Mouse (Mus musculus): ENCODE data around the gene Slc5a2. TPM values are rescaled to one million over a fixed set of nuclear protein-coding genes. Genes with fewer than 3 reads are reported as not detected.

Slc5a2 gene
- total RNA-seq (2021), result not detected
- long read RNA-seq, experiment 1, result 0 reads
- long read RNA-seq, experiment 2, result 0 reads

DNA sequence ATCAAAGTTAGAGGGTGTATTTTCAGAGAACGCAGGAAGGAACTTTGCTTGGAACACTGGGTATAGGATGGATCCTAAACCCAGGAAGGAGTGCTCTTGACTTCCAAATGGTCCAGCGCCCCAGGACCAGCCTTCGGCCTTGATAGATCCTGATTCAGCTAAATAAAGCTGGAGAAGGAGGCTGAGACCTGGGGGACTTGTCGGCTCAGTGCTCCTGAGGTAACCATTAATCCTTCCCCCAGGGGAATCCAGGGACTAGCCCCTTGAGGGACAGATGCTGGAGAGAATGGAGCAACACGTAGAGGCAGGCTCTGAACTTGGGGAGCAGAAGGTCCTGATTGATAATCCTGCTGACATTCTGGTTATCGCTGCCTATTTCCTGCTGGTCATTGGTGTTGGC lies at the start of gene Slc5a2:
Gene Slc5a2 (plus strand): TSS at position 247 of the 400 bp plus-strand sequence.
- intact Hi-C loops (cut with DNase I), result no loop called here

DNA sequence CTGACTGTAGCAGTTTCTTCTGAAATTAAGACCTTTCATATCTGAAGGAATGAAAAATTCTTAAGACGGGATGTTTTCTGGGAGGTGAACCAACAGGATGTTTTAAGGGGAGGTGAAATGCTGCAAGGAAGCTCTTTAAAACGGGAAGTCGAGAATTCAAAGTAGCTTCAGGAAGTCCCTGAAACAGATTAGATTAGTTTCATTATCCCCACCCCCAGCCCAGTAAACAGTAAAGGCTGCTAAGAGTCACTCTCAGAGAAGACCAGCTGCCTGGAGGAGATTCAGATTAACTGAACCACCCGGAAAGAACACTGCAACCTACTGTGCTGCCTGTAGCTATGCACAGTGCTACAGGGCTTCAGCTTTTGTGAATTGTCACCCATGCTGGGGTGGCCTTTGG lies 45.5 kb upstream of the Slc5a2 start:
- no peak for DNase-seq
- intact Hi-C loops (cut with DNase I), result no loop called here

More for the DNA sequence above, at the start of gene Slc5a2:
- no peak for DNase-seq

DNA sequence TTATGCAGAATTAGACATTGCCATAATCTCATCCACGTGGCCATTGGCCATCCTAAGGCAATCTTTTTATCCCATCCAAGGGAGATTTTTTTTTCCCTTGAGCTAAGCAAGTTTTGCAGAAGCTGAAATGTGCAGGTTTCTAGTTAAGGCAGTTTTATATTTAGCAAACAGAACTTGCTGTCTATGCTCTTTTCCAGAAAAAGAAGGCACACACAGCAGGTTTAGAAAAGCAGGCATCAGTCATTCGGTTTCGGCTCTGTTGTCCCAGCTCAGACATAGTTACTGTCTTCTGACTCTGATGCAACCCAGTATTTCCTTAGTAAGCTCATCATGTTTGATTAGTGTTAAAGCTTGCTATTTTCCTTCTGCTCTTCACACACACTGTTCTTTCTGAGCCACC lies 44.5 kb upstream of the Slc5a2 start:
- intact Hi-C loops (cut with DNase I), result no loop called here
- no peak for DNase-seq

DNA sequence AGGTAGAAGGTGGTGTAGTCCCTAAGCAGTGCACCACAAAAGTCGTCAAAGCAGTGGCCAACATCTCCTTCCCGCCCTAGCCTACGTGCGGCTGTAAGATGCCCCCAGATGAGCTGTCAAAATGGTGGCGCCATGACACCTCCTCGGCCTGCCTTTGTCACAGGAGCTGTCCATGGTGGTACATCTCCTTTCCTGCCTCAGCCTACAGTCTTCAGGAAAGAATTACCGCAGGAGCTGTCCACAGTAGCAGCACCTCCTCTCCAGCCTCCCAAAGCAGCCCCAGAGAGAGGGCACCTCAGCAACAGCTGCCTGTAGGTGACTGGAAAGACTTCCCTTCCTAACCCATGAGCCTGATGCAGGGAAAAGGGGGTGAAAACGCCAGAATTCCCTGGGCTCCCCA lies 33.7 kb upstream of the Slc5a2 start:
- DNase-seq, result no peak
- intact Hi-C loops (cut with DNase I), result no loop called here

DNA sequence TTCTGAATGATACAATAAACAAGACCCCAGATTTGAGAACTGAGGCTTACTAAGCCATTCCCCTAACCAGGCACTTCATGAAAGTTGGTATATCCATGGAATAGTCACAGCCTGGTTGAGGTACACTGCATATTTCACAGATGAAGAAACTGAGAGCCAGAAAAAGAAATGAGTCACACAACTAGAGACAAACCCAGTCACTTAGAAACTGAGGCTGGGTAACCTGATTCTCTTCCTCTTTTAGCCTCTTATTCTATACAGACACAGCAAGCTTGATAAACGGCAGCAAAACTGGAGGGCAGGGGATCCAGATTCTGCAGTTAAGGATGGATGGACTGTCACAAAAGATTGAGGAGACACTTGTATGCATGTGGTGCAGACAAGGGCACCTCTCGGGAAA lies 30.7 kb upstream of the Slc5a2 start:
- DNase-seq, result no peak
- intact Hi-C loops (cut with DNase I), result no loop called here

DNA sequence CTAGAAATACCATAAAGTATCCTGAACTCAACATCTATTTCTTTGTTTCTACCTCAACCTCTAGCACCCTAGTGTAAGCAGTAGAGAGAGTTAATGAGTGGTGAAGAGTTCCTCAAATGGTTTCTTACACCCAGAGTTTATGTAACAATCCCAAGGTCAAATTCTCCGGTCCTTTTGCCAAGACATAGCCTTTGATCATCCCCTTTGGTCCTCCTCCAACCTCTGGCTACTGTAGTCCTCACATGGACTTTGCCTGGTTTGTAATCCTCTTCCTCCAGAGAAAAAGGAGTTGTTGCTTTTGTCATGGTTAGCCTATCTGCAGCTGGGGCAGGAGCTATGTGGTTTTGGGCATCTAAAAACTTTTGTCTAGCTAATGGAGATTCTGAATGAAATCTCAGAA lies 30.0 kb upstream of the Slc5a2 start:
- intact Hi-C loops (cut with DNase I), result no loop called here
- DNase-seq, result no peak

DNA sequence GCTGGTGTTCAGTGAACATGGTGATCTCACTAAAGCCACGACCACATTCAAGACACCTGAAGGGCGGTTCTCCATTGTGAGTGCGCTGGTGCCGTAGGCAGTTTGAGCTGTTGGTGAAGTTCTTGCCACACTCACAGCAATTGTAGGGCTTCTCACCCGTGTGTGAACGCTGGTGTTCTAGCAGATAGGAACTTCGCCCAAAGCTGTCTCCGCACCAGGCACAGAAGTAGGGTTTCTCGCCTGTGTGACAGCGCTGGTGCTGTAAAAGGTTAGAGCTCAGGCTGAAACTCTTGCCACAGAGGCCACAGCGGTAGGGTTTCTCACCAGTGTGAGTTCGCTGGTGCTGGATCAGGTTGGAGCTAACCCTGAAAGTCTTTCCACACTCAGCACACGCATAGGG lies 29.0 kb upstream of the Slc5a2 start:
- no peak for DNase-seq
- intact Hi-C loops (cut with DNase I), result loop anchor here (2.0 kb wide), 1 partner anchor 108 kb away; no protein-coding TSS in a partner anchor

DNA sequence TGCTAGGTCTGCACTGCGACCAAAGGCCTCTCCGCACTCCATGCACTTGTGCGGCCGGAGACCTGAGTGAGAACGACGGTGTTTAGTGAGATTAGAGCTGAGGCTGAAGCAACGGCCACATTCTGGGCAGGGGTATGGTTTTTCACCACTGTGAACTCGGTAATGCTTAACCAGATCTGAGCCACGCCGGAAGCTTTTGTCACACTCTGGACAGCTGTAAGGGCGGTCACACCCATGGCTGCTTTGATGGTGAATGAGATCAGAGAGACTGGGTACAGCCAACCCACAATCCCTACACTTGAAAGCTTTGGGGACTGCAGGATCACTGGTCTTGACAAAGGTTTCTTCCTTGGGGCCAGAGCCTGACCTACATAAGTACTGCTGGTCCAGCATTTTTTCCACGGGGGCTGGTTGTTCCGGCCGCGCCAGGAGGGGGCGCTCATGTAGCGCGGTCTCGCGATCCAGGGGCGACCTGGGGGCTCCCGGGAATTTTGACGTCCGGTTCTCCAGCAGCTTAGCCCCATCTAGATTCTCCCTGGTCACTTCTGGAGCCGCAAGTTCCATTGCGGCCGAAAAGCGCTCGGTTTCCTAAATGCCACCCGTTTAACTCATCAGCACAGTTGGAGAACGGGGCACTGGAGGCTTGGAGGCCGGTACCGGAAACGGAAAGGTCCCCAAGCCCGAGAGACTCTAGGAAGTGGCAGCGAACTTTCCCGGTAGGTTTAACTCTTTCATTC lies 28.4 kb upstream of the Slc5a2 start, which contains the start of gene Armc5:
Gene Armc5 (plus strand): TSS at position 487 of the 737 bp plus-strand sequence.
- intact Hi-C loops (cut with DNase I), result loop anchor here (2.0 kb wide), 1 partner anchor 108 kb away; no protein-coding TSS in a partner anchor
- DNase-seq, result peak; percentile 90 to 93

DNA sequence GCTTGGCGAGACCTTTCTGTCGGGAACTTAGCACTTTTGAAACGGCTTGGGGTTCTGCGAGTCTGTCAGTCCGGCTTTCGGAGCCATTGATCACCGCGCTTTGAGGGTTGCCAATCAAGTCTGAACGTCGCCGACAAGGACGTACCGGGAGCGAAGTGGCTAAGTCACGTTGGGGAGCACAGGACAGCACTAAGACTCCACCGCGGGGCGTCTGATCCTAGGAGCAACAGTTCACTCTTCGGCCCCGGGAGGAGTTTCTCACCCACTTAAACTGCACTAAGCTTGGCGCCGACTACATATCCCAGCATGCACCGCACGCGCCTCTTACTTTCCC lies 27.9 kb upstream of the Slc5a2 start:
- intact Hi-C loops (cut with DNase I), result loop anchor here (2.0 kb wide), 1 partner anchor 107 kb away; no protein-coding TSS in a partner anchor
- no peak for DNase-seq

DNA sequence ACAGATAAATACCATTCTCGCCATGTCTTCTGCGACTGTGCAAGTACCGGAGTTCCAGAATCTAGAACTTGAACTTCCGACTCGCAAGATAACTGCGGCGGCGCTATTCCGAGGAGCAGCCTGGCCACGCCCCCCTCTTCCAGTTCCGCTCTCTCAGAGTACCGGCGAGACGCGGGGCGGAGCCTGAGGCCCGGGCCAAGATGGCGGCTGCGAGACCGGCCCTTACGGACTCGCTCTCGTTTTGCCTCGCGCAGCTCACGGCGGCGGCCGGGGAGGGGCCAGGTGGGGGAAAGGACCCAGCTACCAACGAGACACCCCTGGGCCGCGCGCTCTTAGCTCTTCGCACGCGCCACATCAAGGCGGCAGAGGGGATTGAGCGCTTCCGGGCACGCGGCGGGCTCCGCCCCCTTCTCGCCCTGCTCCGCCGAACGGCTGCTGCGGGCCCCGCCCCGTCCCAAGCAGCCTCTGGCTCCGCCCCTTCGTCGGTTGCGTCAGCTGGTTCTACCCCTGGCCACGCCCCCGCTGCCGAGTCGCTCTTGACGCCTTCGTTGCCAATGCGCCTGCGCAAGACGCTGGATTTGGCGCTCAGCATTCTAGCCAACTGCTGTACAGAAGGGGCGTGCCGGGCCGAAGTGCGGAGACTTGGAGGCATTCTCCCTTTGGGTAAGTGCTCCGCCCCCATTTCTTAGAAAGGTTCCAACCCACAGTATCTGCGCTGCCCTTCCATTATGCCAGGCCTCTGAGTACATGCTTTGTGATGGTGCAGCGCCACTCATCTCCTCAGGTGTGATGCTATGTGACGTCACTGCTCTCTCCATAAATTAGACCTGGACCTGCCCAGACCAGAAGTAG lies 27.3 kb upstream of the Slc5a2 start, which contains the start of gene 9130023H24Rik:
Gene 9130023H24Rik (minus strand): TSS at position 105 of the 852 bp plus-strand sequence.
- peak; percentile 100 for DNase-seq
- intact Hi-C loops (cut with DNase I), result loop anchor here (2.0 kb wide), 1 partner anchor 107 kb away; no protein-coding TSS in a partner anchor

DNA sequence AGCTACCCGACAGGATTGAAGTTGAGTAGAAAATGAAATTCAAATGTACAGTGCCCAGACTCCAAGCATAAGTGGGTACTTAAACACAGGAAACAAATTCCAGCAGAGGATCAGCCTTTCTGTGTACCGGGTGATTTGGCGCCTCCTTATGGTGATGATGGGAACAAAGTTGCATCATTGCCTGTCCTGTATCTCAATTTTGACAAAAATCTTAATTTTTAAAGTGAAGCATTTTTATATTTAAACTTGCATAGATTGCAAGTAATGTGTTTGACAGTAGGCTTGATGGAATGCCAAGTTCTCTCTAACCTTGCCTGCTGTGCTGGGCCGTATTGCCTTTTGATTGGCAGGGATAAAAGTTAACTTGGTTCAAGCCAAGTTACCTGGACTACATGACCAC lies 26.5 kb upstream of the Slc5a2 start:
- intact Hi-C loops (cut with DNase I), result no loop called here
- no peak for DNase-seq

DNA sequence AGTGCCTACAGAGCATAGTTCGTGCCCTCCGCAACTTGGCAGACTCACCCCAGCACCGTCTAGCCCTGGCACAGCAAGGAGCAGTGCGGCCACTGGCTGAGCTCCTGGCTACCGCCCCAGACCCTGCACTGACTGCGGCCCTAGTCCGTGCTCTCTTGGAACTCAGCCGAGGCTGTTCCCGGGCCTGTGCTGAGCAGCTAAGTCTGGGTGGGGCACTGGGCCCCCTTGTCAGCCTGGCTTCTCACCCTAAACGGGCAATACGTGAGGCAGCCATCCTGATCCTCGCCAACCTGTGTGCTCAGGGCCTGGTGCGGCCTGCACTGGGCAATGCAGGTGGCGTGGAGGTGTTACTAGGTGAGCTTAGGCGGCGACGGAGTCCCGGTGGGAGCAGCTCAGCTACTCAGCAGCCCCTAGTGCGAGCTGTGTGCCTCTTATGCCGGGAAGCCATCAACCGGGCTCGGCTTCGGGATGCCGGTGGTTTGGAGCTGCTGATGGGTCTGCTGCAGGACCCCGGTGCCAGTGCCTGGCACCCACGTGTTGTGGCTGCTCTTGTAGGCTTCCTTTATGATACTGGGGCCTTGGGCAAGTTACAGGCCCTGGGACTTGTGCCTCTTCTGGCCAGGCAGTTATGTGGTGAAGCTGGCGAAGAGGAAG lies 25.2 kb upstream of the Slc5a2 start:
- DNase-seq, result no peak

DNA sequence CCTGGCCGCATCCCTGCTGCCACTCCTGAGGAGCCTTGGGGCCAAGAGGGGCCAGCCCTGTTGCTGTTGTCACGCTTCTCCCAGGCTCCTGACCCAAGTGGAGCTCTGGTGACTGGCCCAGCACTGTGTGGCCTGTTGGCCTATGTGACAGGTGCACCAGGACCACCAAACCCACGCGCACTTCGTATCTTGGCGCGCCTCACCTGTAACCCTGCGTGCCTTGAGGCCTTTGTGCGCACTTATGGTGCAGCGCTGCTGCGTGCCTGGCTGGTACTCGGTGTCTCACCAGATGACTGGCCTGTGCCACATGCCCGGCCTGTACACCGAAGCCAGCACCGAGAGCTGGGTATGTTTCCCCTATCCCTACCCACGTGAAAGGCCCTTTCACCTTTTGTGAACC lies 23.1 kb upstream of the Slc5a2 start:
- intact Hi-C loops (cut with DNase I), result no loop called here
- no peak for DNase-seq

More for the DNA sequence above, 25.2 kb upstream of the Slc5a2 start:
- intact Hi-C loops (cut with DNase I), result no loop called here

DNA sequence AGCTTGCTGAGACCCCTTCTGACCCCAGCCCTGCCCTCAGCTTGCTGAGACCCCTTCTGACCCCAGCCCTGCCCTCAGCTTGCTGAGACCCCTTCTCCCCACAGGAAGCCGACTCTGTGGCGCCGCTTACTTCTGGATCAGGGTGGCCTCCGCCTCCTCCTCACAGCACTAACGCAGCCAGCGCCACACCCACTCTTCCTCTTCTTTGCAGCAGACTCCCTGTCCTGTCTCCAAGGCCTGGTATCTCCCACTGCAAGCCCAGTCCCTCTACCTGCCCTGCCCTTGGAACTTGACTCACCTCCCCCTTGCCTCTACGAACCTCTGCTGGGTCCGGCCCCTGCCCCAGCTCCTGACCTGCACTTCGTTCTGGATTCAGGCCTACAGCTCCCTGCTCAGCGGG lies 21.5 kb upstream of the Slc5a2 start:
- intact Hi-C loops (cut with DNase I), result no loop called here
- no peak for DNase-seq

DNA sequence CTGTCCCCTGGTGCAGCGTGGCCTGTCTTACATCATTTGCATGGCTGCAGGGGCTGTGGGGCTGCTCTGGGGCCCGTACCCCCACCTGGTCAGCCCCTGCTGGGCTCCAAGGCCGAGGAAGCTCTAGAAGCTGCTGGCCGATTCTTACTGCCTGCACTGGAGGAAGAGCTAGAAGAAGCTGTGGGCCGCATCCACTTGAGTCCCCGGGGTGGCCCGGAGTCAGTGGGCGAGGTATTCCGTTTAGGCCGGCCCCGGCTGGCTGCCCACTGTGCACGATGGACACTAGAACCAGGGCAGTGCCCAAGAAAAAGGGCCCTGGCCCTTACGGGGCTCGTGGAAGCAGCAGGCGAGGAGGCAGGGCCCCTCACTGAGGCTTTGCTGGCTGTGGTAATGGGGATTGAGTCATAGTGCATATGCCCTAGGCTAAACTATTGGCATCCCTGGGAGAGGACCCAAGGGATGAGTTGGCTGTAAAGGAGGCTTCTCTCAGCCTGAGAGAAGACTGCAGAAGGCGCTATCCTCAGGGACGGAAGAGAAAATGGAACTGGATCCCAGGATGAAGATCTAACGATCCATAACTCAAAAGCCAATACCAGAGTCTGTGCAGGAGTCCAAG lies 20.9 kb upstream of the Slc5a2 start:
- no peak for DNase-seq
- intact Hi-C loops (cut with DNase I), result loop anchor here (5.0 kb wide), 1 partner anchor 463 kb away; no protein-coding TSS in a partner anchor

DNA sequence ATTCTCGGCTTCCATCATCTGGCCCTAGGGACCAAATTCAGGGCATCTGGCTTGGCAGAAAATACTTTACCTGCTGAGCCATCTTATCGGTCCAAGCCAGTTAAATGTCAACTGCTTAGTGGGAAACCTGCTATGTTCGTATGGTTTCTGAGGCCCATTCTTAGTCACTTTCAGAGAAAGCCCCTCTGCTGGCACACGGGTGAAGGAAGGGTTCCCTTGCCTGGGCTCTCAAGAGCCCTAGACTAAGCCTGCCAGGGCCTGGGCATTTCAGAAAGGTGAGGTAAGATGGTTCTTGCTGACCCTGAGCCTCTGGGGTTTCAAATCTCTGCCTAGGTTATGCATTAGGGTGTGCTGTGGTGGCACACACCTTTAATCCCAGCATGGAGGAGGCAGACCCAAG lies 19.9 kb upstream of the Slc5a2 start:
- no peak for DNase-seq
- intact Hi-C loops (cut with DNase I), result loop anchor here (5.0 kb wide), 1 partner anchor 462 kb away; no protein-coding TSS in a partner anchor

DNA sequence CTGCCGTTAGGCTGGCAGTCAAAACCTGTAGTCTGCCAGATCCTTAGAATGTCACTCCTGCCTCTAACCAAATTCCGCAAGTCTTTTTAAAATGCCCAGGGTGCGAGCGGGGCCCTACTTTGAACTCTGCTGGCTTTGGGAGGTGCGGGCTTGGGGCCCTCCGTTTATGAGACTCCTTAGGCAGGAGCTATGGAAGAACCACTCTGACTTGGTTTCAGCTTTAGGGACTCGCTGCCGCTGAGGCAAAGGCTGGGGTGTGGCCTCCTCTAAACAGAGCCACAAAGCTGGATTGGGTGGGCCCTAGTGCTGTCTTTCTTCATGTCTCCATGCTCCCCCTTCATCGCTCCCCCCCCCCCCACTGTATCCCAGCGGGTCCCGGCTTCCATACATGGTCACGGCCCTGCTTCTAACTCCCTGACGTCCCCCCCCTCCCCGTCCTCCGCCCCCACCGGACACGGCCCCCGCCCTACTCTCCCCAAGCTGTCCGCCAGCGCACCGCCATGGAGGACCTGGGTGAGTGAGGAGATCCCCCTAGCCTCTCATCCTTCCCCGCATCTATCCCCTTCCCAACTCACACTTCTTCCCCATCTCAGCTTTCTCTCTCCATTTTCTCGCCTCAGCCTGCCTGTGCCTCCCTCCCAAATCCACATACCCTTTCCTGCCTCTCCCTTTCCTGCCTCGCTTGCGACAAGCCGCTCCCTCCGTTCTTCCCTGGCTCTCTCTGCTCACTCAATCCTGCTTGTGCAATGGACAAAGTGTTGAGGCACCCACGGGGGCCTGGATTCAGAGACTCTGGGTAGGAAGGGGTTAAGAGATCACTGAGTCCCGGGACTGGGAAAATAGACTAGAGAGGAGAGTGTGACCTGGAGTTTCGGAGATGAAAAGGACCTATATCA lies 18.7 kb upstream of the Slc5a2 start, which contains the start of gene Tgfb1i1:
Gene Tgfb1i1 (plus strand): TSS at position 317 of the 896 bp plus-strand sequence.
- intact Hi-C loops (cut with DNase I), result loop anchor here (1.0 to 5.0 kb wide), 2 partner anchors 99 to 461 kb away; no protein-coding TSS in a partner anchor
- DNase-seq, result peak; percentile 71 to 75

DNA sequence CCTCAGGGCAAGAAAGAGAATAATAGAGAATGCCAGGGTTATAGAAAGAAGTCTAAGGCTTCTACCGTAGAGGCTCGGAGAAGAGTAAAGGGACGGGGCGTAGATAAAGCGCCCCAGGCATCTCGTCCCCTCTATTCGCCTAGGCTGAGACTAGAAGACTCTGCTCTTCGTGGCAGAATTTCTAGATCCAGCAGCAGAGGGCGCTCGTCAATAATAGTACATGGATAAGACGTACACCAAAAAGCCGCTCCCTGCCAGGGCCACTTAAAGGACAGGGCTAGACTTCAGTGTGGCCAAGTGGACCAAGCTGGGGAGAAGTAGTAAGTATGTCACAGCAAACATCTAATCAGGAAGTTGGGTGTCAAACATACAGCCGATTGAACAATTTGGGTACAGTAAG lies 18.0 kb upstream of the Slc5a2 start:
- intact Hi-C loops (cut with DNase I), result loop anchor here (1.0 to 5.0 kb wide), 2 partner anchors 98 to 460 kb away; no protein-coding TSS in a partner anchor
- DNase-seq, result peak; percentile 89 to 92
